Mouse (Mus musculus) embryonic fibroblast, embryonic 13.5 days (primary cell): ENCODE results near the gene Cntd1. TPM values are rescaled to one million over a fixed set of nuclear protein-coding genes. Genes with fewer than 3 reads are reported as not detected.

Experiments
- H3K27ac ChIP-seq: 2 replicates; pipeline ENCODE4 v1.5.1; 2012; ENCODE audit warnings: low read length, control low read depth, inconsistent platforms; ENCODE audit not compliant: insufficient read depth
- H3K4me1 ChIP-seq: 2 replicates; pipeline ENCODE4 v1.6.1; 2011; ENCODE audit warnings: low read length; ENCODE audit not compliant: control insufficient read depth, insufficient read depth
- H3K4me3 ChIP-seq: 2 replicates; pipeline ENCODE4 v1.5.1; 2011; ENCODE audit warnings: mild to moderate bottlenecking, control low read depth, low read length; ENCODE audit not compliant: insufficient read depth
- CTCF ChIP-seq: IDR thresholded peaks from 2 replicates; pipeline ENCODE4 v1.5.1; 2011; ENCODE audit warnings: mild to moderate bottlenecking, control low read depth, low read length, moderate library complexity, borderline replicate concordance; ENCODE audit not compliant: insufficient read depth
- POLR2A ChIP-seq: IDR thresholded peaks from 2 replicates; pipeline ENCODE4 v1.6.1; 2011; ENCODE audit warnings: low read depth, mild to moderate bottlenecking, control low read depth, low read length, moderate library complexity
- polyA plus RNA-seq: library from polyadenylated mRNA; stranded (reverse); fragments of >200 nt; gene quantifications from 2 replicates; pipeline ENCODE4 v1.2.4, GENCODE M21; 2011; ENCODE audit warnings: low read depth; ENCODE audit not compliant: missing spikeins, insufficient read length

The Cntd1 gene
- polyA plus RNA-seq, 1 experiment = 1.0 TPM

- Histone ChIP-seq H3K4me3 (peak overlapping the region; percentile 50), H3K4me1 (peaks cover 3% of the 10 kb centered on the region; the same call in 1 of the 2 replicates), H3K27ac (peak overlapping the region; percentile 94)
- TF ChIP-seq POLR2A (peak; percentile 37; the same call in 1 of the 2 replicates), CTCF (no peak)
Measured at GRCm38 (mm10) chr11:101252941-101253340, 25.9 kb upstream of the Cntd1 start.

DNA sequence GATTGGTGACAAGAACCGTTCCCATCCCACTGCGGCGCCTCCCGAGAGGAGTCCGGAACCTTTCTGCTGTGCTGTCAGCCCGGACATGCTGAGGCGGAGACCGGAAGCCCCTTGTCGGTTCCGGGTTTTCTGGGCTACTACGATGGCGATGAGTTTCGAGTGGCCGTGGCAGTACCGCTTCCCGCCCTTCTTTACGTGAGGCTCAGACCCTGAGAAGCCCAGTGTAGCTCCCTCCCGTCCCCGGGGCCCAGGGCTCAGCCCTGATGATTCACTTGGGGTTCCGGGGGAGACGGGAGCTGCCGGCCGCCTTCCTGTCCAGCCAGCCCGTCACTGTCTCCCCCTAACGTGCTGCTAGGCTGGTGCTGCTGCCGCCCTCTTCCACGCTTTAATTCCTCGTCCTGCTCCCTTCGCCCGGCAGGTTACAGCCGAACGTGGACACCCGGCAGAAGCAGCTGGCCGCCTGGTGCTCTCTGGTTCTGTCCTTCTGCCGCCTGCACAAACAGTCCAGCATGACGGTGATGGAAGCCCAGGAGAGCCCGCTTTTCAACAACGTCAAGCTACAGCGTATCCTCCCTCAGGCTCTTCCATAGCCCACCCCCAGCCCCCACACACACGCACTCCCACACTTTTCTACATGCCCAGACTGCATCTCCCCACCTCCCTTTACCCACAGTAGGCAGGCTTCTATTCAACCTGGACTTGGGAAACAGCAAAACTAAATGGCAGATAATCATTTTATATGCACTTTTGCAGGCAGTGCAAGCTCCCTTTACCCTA, 25.0 kb upstream of the Cntd1 start, which contains the start of gene Vps25:
Vps25 (plus strand) TSS at position 95 of the 777 bp plus-strand sequence.
- H3K4me3 ChIP-seq = peak within 1 kb of the TSS; percentile 79
- peak within 1 kb of the TSS; percentile 94 for H3K27ac ChIP-seq
- H3K4me1 ChIP-seq = peaks cover 3% of the 10 kb centered on the region; the same call in 1 of the 2 replicates
- TF ChIP-seq POLR2A (peak; percentile 88), CTCF (no peak)

DNA sequence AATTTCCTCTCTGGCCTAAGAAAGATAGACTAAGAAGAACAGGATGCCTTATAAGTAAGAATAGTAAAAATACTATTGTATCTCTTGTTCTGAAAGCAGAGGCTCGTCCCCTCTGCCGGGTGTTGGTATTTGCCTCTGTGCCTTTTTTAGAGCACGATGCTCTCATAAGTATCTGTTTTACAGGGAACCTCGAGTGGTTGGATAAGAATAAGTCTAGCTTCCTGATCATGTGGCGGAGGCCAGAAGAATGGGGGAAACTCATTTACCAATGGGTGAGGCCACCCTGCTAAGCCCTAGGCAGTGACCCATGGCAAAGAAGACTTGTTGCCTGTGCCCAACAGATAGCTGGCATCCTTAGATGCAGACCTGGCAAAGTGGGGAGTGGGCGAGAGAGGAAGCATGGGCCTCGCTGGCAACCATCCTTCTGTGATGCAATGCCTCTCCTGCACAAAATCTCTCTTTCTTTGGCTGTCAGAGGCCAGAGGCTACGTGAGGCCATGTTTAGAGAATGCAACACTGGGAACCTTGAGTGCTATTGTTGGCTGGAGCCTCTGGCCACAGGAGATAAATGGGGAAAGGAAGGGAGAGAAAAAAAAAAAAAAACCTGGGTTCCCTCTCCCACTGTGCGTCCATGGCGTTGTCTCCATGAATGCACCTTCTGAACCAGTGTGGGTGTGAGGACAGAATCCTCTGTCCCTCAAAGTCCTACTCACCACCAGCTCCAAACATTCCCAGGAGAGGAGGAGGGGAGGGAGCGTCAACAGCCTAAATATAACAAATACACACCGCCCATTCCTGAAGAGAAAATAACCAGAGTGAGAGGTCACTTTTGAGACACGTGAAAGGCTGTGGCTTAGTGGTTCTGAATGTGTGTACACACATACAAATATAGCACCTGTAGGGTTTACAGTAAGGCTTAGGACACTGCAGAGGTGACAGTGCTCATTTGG, 22.7 kb upstream of the Cntd1 start:
- Histone ChIP-seq H3K27ac (no peak overlapping the region), H3K4me1 (peaks cover 8% of the 10 kb centered on the region; the same call in 1 of the 2 replicates), H3K4me3 (no peak overlapping the region)
- TF ChIP-seq POLR2A (no peak), CTCF (no peak)

- Histone ChIP-seq H3K27ac (0 out of 2 replicates have a peak overlapping the region, but pooled peaks have one; percentile 43), H3K4me1 (peaks cover 14% of the 10 kb centered on the region; the same call in 1 of the 2 replicates), H3K4me3 (peak overlapping the region; percentile 44; the same call in 1 of the 2 replicates)
- TF ChIP-seq POLR2A = no peak
Measured at GRCm38 (mm10) chr11:101259261-101259712, 19.5 kb upstream of the Cntd1 start.

GRCm38 (mm10) chr11:101259948-101260825, 18.6 kb upstream of the Cntd1 start, which contains the start of gene Wnk4:
TSS of gene Wnk4 (plus strand) at chr11:101260567.
- Histone ChIP-seq H3K4me1 (peaks cover 12% of the 10 kb centered on the region; the same call in 1 of the 2 replicates), H3K4me3 (peak within 1 kb of the TSS; percentile 58), H3K27ac (peak within 1 kb of the TSS; percentile 43)
- TF ChIP-seq CTCF (no peak), POLR2A (peak; percentile 75)

GRCm38 (mm10) chr11:101260826-101261380, 17.9 kb upstream of the Cntd1 start:
- Histone ChIP-seq H3K27ac (no peak overlapping the region), H3K4me3 (peak overlapping the region; percentile 58), H3K4me1 (peaks cover 15% of the 10 kb centered on the region; the same call in 1 of the 2 replicates)
- TF ChIP-seq CTCF (no peak), POLR2A (no peak)

DNA sequence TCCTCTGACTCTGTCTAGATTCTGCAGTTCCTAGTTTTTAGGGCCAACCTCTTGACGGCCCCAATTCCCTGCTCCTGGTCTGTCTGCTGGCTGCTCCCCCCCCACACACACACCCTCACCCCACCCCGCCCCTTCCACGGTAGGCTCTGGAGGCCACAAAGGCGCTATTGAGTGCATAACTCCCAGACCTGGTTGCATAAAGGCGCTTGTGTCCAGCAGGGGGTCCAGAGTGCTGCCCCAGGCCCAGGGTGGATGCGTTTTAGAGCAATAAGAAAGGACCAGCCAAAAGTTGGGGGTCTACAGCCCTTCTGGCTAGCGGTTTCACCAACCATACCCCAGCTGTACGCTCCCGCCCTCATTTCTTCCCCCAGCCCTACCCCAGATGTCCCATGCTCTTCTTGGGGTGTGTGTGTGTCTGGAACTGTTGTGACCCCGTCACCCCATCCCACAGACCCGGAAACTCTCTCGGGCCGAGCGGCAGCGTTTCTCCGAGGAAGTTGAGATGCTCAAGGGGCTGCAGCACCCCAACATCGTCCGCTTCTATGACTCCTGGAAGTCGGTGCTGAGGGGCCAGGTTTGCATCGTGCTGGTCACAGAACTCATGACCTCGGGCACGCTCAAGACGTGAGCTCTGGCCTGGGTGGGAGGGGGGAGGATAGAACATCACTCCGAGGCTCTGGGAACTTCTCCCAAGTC, 16.4 kb upstream of the Cntd1 start:
- Histone ChIP-seq H3K4me3 (no peak overlapping the region), H3K27ac (no peak overlapping the region), H3K4me1 (peaks cover 15% of the 10 kb centered on the region; the same call in 1 of the 2 replicates)
- TF ChIP-seq CTCF = no peak
- TF ChIP-seq POLR2A = no peak

- no peak overlapping the region for H3K27ac ChIP-seq
- no peak overlapping the region for H3K4me3 ChIP-seq
- peaks cover 15% of the 10 kb centered on the region; the same call in 1 of the 2 replicates for H3K4me1 ChIP-seq
- no peak for TF ChIP-seq POLR2A
- no peak for TF ChIP-seq CTCF
Measured at GRCm38 (mm10) chr11:101263138-101263988, 15.4 kb upstream of the Cntd1 start.
